ENCODE assay signal across 9 mouse cellular contexts in the genomic region with DNA sequence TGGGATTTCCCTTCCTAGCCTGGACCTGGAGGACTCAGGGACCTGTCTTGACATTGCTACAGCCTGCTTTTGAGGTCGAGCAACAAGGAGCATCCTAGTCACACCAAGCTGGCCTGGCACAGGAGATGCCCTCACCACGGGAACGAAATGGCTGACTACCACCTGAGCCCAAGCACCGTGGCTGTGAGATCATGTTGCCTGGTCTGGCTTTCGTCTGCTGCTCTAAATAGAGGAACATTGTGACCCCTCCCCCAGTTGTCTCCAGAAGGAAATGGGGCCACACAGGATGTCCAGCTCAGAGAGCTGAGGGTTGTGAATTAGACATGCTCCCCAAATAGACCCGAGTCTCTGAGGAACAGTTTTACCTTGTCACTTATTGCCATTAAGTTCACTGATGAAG.
DNase-seq lines count a peak whose midpoint lies in the region; ATAC-seq lines count a peak whose summit lies in the region.
"Had no signal": no experiment of that assay in that cellular context is flagged by ENCODE, and none has a peak within 500 bp of the region (broad histone marks: within the 10 kb centered on the region; RNA-seq: fewer than 3 reads in every experiment).

No protein-coding gene starts in this region.

- peak; percentile 9 for DNase-seq in kidney, adult 9 months
- no peak for DNase-seq in kidney, postnatal 25 days
- no peak for DNase-seq in right cerebral cortex, adult 18-20 months
- no peak for DNase-seq in thymus, postnatal 25 days
- no peak for DNase-seq in forebrain, embryonic 11.5 days (ENCODE audit: low spot score)

- no peak overlapping the region for H3K4me2 ChIP-seq in embryonic facial prominence, embryonic 15.5 days (replicated peaks)
- H3K4me2 ChIP-seq in intestine, embryonic 15.5 days (replicated peaks): no peak overlapping the region
- no peak overlapping the region for H3K4me2 ChIP-seq in forebrain, embryonic 11.5 days (ENCODE audit: low read depth, low read length, severe bottlenecking)

- no peak overlapping the region for H3K4me3 ChIP-seq in brown adipose tissue, adult 24 weeks (ENCODE audit: insufficient read depth, low read depth, low read length)
- no peak overlapping the region for H3K4me3 ChIP-seq in embryonic facial prominence, embryonic 15.5 days (replicated peaks)
- no peak overlapping the region for H3K4me3 ChIP-seq in intestine, embryonic 15.5 days (replicated peaks)
- H3K4me3 ChIP-seq in forebrain, embryonic 11.5 days (ENCODE audit: low read depth, low read length): no peak overlapping the region

- H3K36me3 ChIP-seq in embryonic facial prominence, embryonic 15.5 days: no peaks in the 10 kb centered on the region
- no peaks in the 10 kb centered on the region for H3K36me3 ChIP-seq in intestine, embryonic 15.5 days
- no peaks in the 10 kb centered on the region for H3K36me3 ChIP-seq in forebrain, embryonic 11.5 days (ENCODE audit: control insufficient read depth, insufficient read depth, low read length)

- H3K27ac ChIP-seq in brown adipose tissue, adult 24 weeks (replicated peaks; ENCODE audit: low read depth, low read length): peak overlapping the region; percentile 97
- H3K27ac ChIP-seq in embryonic facial prominence, embryonic 15.5 days (replicated peaks): peak overlapping the region; percentile 88
- peak overlapping the region; percentile 81 for H3K27ac ChIP-seq in intestine, embryonic 15.5 days
- H3K27ac ChIP-seq in forebrain, embryonic 11.5 days (ENCODE audit: low read depth, low read length): no peak overlapping the region
- H3K27ac ChIP-seq: liver, embryonic 14.5 days had no signal

- ATAC-seq in embryonic facial prominence, embryonic 15.5 days (ENCODE audit: insufficient number of reproducible peaks, low FRiP score, low TSS enrichment, low read depth): no peak
- no peak for ATAC-seq in intestine, embryonic 15.5 days
- ATAC-seq in forebrain, embryonic 11.5 days (replicated peaks; ENCODE audit: low FRiP score): no peak

- no peaks in the 10 kb centered on the region for H3K27me3 ChIP-seq in embryonic facial prominence, embryonic 15.5 days
- no peaks in the 10 kb centered on the region for H3K27me3 ChIP-seq in intestine, embryonic 15.5 days (replicated peaks)
- H3K27me3 ChIP-seq in forebrain, embryonic 11.5 days (ENCODE audit: control insufficient read depth, insufficient read depth, low read length): no peaks in the 10 kb centered on the region

- peaks cover 26% of the 10 kb centered on the region for H3K4me1 ChIP-seq in brown adipose tissue, adult 24 weeks (ENCODE audit: control insufficient read depth, insufficient read depth, insufficient read length, low read length)
- H3K4me1 ChIP-seq in embryonic facial prominence, embryonic 15.5 days: peaks cover 36% of the 10 kb centered on the region
- peaks cover 17% of the 10 kb centered on the region for H3K4me1 ChIP-seq in intestine, embryonic 15.5 days (replicated peaks)
- no peaks in the 10 kb centered on the region for H3K4me1 ChIP-seq in forebrain, embryonic 11.5 days (replicated peaks; ENCODE audit: control insufficient read depth, insufficient read depth, low read length)

- no peak overlapping the region for H3K9ac ChIP-seq in embryonic facial prominence, embryonic 15.5 days
- no peak overlapping the region for H3K9ac ChIP-seq in intestine, embryonic 15.5 days
- H3K9ac ChIP-seq in forebrain, embryonic 11.5 days (ENCODE audit: low read length): no peak overlapping the region
- H3K9ac ChIP-seq: liver, embryonic 14.5 days had no signal

- no peaks in the 10 kb centered on the region for H3K9me3 ChIP-seq in embryonic facial prominence, embryonic 15.5 days (replicated peaks)
- no peaks in the 10 kb centered on the region for H3K9me3 ChIP-seq in intestine, embryonic 15.5 days
- H3K9me3 ChIP-seq in forebrain, embryonic 11.5 days (ENCODE audit: control insufficient read depth, low read length): no peaks in the 10 kb centered on the region

- 32% methylated on average over 6 of the region's 6 CpGs for WGBS in embryonic facial prominence, embryonic 15.5 days
- 31% methylated on average over 6 of the region's 6 CpGs for WGBS in intestine, embryonic 15.5 days
- 73% methylated on average over 6 of the region's 6 CpGs for WGBS in forebrain, embryonic 11.5 days
